Mouse (Mus musculus): ENCODE measurements around the gene Psma2. TPM values are rescaled to one million over a fixed set of nuclear protein-coding genes. Genes with fewer than 3 reads are reported as not detected.

Gene Psma2
- 81.9 TPM for polyA plus RNA-seq (2014; fragmentation: Illumina TruSeq; extraction: RNeasy Lipid Tissue Mini Kit (QIAGEN cat#74804); ENCODE audit: low read depth, low replicate concordance)

DNA sequence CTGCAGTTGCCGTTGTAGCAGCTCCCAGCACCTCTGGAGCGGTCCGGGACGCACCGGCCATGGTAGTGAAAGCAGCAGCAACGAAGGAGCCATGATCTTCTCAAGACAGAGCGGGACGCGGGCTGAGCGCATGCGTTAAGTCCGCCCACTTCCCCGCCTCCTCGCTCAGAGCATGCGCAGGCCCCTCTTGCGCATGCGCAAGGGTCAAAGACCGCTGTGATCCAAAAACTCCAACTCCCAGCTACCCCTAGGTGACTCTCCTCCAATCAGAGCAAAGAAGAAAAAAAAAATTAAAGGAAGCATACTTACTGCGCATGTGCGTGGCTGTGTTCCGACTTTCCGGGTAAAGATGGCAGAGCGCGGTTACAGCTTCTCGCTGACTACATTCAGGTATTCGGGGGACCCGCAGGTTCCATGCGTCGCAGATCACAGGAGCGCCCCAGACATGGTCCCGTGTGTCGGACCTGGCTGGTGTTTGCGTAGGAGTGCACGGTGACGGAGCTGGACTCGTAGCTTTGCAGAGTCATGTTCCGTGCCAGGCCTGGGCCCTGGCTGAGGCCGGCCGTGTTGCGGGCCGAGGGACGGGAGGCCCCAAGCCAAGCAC is at the start of gene Psma2, which contains the start of gene Mrpl32:
Gene Psma2, plus strand, starts transcription at position 315 of the 604 bp plus-strand sequence.
Gene Mrpl32, minus strand, starts transcription at position 240 of the 604 bp plus-strand sequence.

DNA sequence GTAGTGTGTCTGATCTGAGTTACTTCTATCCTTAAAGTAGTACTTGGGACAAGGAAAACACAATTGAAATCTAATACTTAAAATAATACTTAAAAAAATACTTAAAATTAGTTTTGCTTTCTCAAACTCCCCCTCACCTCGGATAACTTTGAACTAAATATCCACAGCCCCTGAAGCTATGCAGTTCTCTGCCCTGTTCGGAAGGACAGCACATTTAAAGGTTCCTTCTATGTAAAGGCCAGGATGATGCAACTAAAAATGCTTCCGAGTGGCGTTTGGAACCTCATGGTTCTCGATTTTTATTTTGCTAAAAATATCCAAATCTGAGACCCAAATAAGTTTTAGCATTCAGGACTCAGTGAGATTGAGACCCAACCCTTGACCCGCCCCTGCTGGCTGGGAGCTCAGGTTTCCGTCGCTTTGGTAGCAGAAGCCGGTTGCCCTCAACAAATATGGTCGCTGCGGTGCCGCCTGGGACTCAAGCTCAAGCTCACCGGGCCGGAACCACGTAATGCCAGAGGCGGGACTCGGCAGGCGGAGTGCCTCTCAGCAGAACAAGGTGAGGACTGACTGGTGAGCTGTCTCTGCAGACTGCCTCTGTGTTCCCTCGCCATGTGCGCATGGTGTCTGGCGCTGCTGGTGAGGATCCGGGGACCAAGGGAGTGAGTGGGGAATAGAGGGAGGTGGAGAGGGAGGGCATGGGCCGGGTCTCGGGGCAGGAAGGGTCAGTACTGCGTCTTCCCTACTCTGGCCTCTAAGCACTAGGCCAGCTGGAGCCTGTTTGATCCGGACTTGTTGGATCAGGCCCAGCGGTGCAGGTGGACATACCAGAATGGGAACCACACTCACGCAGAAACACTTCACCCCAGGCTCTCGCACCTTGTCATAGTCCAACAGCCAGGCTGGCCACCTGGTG is 16.9 kb downstream of the Psma2 start, which contains the start of gene AW209491:
Gene AW209491, plus strand, starts transcription at position 429 of the 916 bp plus-strand sequence.

Other genes with a start within 250 kb of the Psma2 start
- gene Hecw1, start 90.0 kb upstream of the Psma2 start, polyA plus RNA-seq (2014; fragmentation: Illumina TruSeq; extraction: RNeasy Lipid Tissue Mini Kit (QIAGEN cat#74804); ENCODE audit: low read depth, low replicate concordance), result not detected
- 60.7 TPM for gene Mrpl32, start 75 bp upstream of the Psma2 start, polyA plus RNA-seq (2014; fragmentation: Illumina TruSeq; extraction: RNeasy Lipid Tissue Mini Kit (QIAGEN cat#74804); ENCODE audit: low read depth, low replicate concordance)
- gene AW209491, start 16.9 kb downstream of the Psma2 start, polyA plus RNA-seq (2014; fragmentation: Illumina TruSeq; extraction: RNeasy Lipid Tissue Mini Kit (QIAGEN cat#74804); ENCODE audit: low read depth, low replicate concordance), result 14.6 TPM